Mouse (Mus musculus) cerebellum, adult 2 months (tissue): ENCODE results near the gene Itgb1bp1. TPM values are rescaled to one million over a fixed set of nuclear protein-coding genes. Genes with fewer than 3 reads are reported as not detected.

Experiments used
- DNase-seq, 2 experiments: peaks; one replicate each; pipeline ENCODE4 v3.0.0; 2021
- H3K27ac ChIP-seq: fragments of 200-500 bp; 2 replicates; pipeline ENCODE4 v1.5.1; 2012; ENCODE audit warnings: low read length, control low read depth, inconsistent platforms; ENCODE audit not compliant: insufficient read depth
- H3K27me3 ChIP-seq: fragments of 200-500 bp; 2 replicates; pipeline ENCODE4 v1.6.1; 2012; ENCODE audit warnings: inconsistent platforms, mild to moderate bottlenecking, low read length, moderate library complexity; ENCODE audit not compliant: control insufficient read depth, insufficient read depth
- H3K4me1 ChIP-seq: fragments of 200-500 bp; 2 replicates; pipeline ENCODE4 v1.6.1; 2011; ENCODE audit warnings: low read length; ENCODE audit not compliant: control insufficient read depth, insufficient read depth
- H3K4me3 ChIP-seq: fragments of 200-500 bp; replicated peaks from 2 replicates; pipeline ENCODE3; 2011; ENCODE audit warnings: mild to moderate bottlenecking, low read depth, low read length, control low read depth; ENCODE audit not compliant: insufficient read depth
- CTCF ChIP-seq: fragments of 200-500 bp; IDR thresholded peaks from 2 replicates; pipeline ENCODE4 v1.5.1; 2011; ENCODE audit warnings: low read depth, mild to moderate bottlenecking, control low read depth, low read length, moderate library complexity, borderline replicate concordance; ENCODE audit not compliant: insufficient read depth
- POLR2A ChIP-seq: fragments of 200-500 bp; IDR thresholded peaks from 2 replicates; pipeline ENCODE4 v1.6.1; 2011; ENCODE audit warnings: low read length, control low read depth, borderline replicate concordance; ENCODE audit not compliant: insufficient read depth
- WGBS: fragments of 180-500 bp; shearing (Covaris S2); methylation state at CpG from one replicate; pipeline ENCODE4 v1.1.7; 2018; 5-methylcytosine and 5-hydroxymethylcytosine counted together
- polyA plus RNA-seq: library from polyadenylated mRNA; depleted of rRNA; stranded (reverse); fragments of >200 nt; gene quantifications from 2 replicates; pipeline ENCODE4 v1.2.3, GENCODE M21; 2012

Itgb1bp1 gene
- polyA plus RNA-seq, 1 experiment = 70.6 TPM

- no peak for DNase-seq
- 92% methylated on average over 6 of the region's 6 CpGs for WGBS
- H3K27ac ChIP-seq = no peak overlapping the region
These were observed 25.4 kb downstream of the Itgb1bp1 start for GRCm38 (mm10) chr12:21260494-21261256.

GRCm38 (mm10) chr12:21247711-21248392 lies 38.2 kb downstream of the Itgb1bp1 start:
- no peaks in the 10 kb centered on the region for H3K27me3 ChIP-seq
- no peaks in the 10 kb centered on the region for H3K4me1 ChIP-seq
- TF ChIP-seq POLR2A (no peak), CTCF (no peak)
- WGBS = 87% methylated on average over 7 of the region's 7 CpGs
- DNase-seq = no peak
- H3K4me3 ChIP-seq = no peak overlapping the region
- no peak overlapping the region for H3K27ac ChIP-seq

More at GRCm38 (mm10) chr12:21260494-21261256, 25.4 kb downstream of the Itgb1bp1 start:
- Histone ChIP-seq H3K4me3 (no peak overlapping the region), H3K4me1 (no peaks in the 10 kb centered on the region), H3K27me3 (no peaks in the 10 kb centered on the region)
- TF ChIP-seq CTCF (peak; percentile 41; the same call in 1 of the 2 replicates), POLR2A (no peak)

- DNase-seq = no peak
- WGBS = 94% methylated on average over 11 of the region's 11 CpGs
- TF ChIP-seq CTCF (no peak), POLR2A (no peak)
- no peaks in the 10 kb centered on the region for H3K4me1 ChIP-seq
- H3K4me3 ChIP-seq = no peak overlapping the region
- no peaks in the 10 kb centered on the region for H3K27me3 ChIP-seq
- H3K27ac ChIP-seq = no peak overlapping the region
These were observed 41.6 kb downstream of the Itgb1bp1 start for GRCm38 (mm10) chr12:21244375-21244960.

GRCm38 (mm10) chr12:21241965-21242364 lies 44.1 kb downstream of the Itgb1bp1 start:
- whole genome bisulfite sequencing = 38% methylated on average over 3 of the region's 3 CpGs
- no peak overlapping the region for H3K4me3 ChIP-seq
- H3K27ac ChIP-seq = no peak overlapping the region
- H3K4me1 ChIP-seq = no peaks in the 10 kb centered on the region
- H3K27me3 ChIP-seq = no peaks in the 10 kb centered on the region
- DNase-seq = no peak
- no peak for TF ChIP-seq POLR2A
- no peak for TF ChIP-seq CTCF

GRCm38 (mm10) chr12:21234560-21234959 lies 51.5 kb downstream of the Itgb1bp1 start:
- no peak overlapping the region for H3K27ac ChIP-seq
- no peaks in the 10 kb centered on the region for H3K27me3 ChIP-seq
- no peaks in the 10 kb centered on the region for H3K4me1 ChIP-seq
- TF ChIP-seq CTCF (no peak), POLR2A (no peak)
- no peak overlapping the region for H3K4me3 ChIP-seq
- 96% methylated on average over 2 of the region's 2 CpGs for WGBS
- DNase-seq = no peak

- TF ChIP-seq CTCF (no peak), POLR2A (no peak)
These were observed 52.4 kb downstream of the Itgb1bp1 start for GRCm38 (mm10) chr12:21233727-21234126.

GRCm38 (mm10) chr12:21229076-21229918 lies 56.8 kb downstream of the Itgb1bp1 start:
- Histone ChIP-seq H3K4me1 (peaks cover 15% of the 10 kb centered on the region), H3K27me3 (no peaks in the 10 kb centered on the region), H3K27ac (no peak overlapping the region), H3K4me3 (no peak overlapping the region)
- TF ChIP-seq CTCF (no peak), POLR2A (no peak)
- no peak for DNase-seq
- WGBS = 74% methylated on average over 17 of the region's 17 CpGs

More at GRCm38 (mm10) chr12:21233727-21234126, 52.4 kb downstream of the Itgb1bp1 start:
- Histone ChIP-seq H3K27ac (no peak overlapping the region), H3K4me1 (no peaks in the 10 kb centered on the region), H3K27me3 (no peaks in the 10 kb centered on the region), H3K4me3 (no peak overlapping the region)
- WGBS = 87% methylated on average over 7 of the region's 7 CpGs
- DNase-seq = no peak
